Mouse (Mus musculus) embryonic fibroblast, embryonic 13.5 days (primary cell): ENCODE data around the gene Hoxa3.

Experiments used
- CTCF ChIP-seq: IDR thresholded peaks from 2 replicates; pipeline ENCODE4 v1.5.1; 2011; ENCODE audit warnings: mild to moderate bottlenecking, control low read depth, low read length, moderate library complexity, borderline replicate concordance; ENCODE audit not compliant: insufficient read depth
- POLR2A ChIP-seq: IDR thresholded peaks from 2 replicates; pipeline ENCODE4 v1.6.1; 2011; ENCODE audit warnings: low read depth, mild to moderate bottlenecking, control low read depth, low read length, moderate library complexity

DNA sequence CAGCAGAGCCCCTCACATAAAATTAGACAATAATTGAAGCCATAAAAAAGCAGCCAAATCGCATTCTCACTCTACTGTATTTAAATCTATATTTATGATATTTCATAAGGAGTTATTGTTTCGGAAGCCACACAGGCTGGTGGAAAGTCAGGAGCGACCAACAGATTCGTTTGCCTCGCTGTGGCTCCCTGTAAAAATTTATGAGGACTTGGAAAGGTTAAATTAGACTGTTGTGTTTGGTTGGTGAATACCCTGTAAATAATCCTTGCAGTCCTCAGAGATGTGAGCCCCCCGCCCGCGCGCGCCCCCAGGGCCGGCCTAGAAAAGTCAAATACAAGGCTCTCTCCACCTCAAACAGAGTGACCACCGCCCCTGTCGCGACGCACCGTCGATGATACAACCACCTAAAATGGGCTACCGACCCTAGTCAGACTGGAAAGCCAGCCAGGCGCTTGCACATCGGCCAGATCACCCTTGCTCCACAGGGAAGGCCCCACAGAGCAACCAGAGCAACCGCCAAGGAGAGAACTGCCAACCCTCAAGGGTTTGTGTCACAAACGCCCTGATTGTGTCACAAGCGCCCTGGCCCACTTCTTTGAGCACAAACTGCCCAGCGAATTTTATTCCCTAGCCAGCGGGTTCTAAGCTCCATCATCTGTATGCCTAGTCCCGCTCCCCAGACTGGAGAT, 13.6 kb upstream of the Hoxa3 start:
- TF ChIP-seq CTCF (no peak), POLR2A (no peak)
